Mouse (Mus musculus): Measurements from ENCODE around the gene Pcnx2. TPM values are rescaled to one million over a fixed set of nuclear protein-coding genes. Genes with fewer than 3 reads are reported as not detected.

The Pcnx2 gene
- polyA plus RNA-seq, 1 experiment from 2014 or later = 0.38 TPM

GRCm38 (mm10) chr8:125853300-125853699, 44.8 kb downstream of the Pcnx2 start:
- ATAC-seq = no peak
- WGBS (ENCODE audit: insufficient replicate concordance) = 15% methylated on average over 5 of the region's 5 CpGs
- peaks cover 5% of the 10 kb centered on the region; the same call in 1 of the 2 replicates for H3K4me1 ChIP-seq
- H3K36me3 ChIP-seq = no peaks in the 10 kb centered on the region
- no peak overlapping the region for H3K4me2 ChIP-seq
- H3K9ac ChIP-seq = no peak overlapping the region
- no peak overlapping the region for H3K4me3 ChIP-seq
- H3K9me3 ChIP-seq (replicated peaks) = no peaks in the 10 kb centered on the region
- H3K27me3 ChIP-seq (replicated peaks) = peaks cover 10% of the 10 kb centered on the region; the same call in 1 of the 2 replicates
- H3K27ac ChIP-seq = no peak overlapping the region

- Histone ChIP-seq H3K4me3 (no peak overlapping the region), H3K27me3 (replicated peaks) (peaks cover 10% of the 10 kb centered on the region; the same call in 1 of the 2 replicates), H3K4me2 (no peak overlapping the region), H3K9ac (no peak overlapping the region), H3K36me3 (no peaks in the 10 kb centered on the region), H3K27ac (no peak overlapping the region), H3K4me1 (peaks cover 5% of the 10 kb centered on the region; the same call in 1 of the 2 replicates), H3K9me3 (replicated peaks) (no peaks in the 10 kb centered on the region)
- WGBS (ENCODE audit: insufficient replicate concordance) = 50% methylated on average over 4 of the region's 4 CpGs
- no peak for ATAC-seq
These were observed 48.9 kb downstream of the Pcnx2 start for GRCm38 (mm10) chr8:125849181-125849580.

GRCm38 (mm10) chr8:125847842-125848241, 50.3 kb downstream of the Pcnx2 start:
- H3K9ac ChIP-seq = no peak overlapping the region
- H3K27ac ChIP-seq = no peak overlapping the region
- H3K9me3 ChIP-seq (replicated peaks) = no peaks in the 10 kb centered on the region
- no peak for ATAC-seq
- H3K4me2 ChIP-seq = no peak overlapping the region
- H3K4me3 ChIP-seq = no peak overlapping the region
- WGBS (ENCODE audit: insufficient replicate concordance) = 64% methylated on average over 12 of the region's 12 CpGs
- peaks cover 4% of the 10 kb centered on the region; the same call in 1 of the 2 replicates for H3K27me3 ChIP-seq (replicated peaks)
- H3K36me3 ChIP-seq = no peaks in the 10 kb centered on the region
- no peaks in the 10 kb centered on the region for H3K4me1 ChIP-seq

- Histone ChIP-seq H3K36me3 (no peaks in the 10 kb centered on the region), H3K4me1 (peaks cover 9% of the 10 kb centered on the region; the same call in 1 of the 2 replicates), H3K9me3 (replicated peaks) (no peaks in the 10 kb centered on the region), H3K27me3 (replicated peaks) (no peaks in the 10 kb centered on the region), H3K4me2 (no peak overlapping the region), H3K9ac (no peak overlapping the region), H3K4me3 (no peak overlapping the region), H3K27ac (no peak overlapping the region)
- 84% methylated on average over 16 of the region's 16 CpGs for WGBS (ENCODE audit: insufficient replicate concordance)
- ATAC-seq = no peak
These were observed 52.8 kb downstream of the Pcnx2 start for GRCm38 (mm10) chr8:125845281-125845680.

GRCm38 (mm10) chr8:125843122-125843836, 54.8 kb downstream of the Pcnx2 start:
- no peak overlapping the region for H3K4me2 ChIP-seq
- ATAC-seq = no peak
- 73% methylated on average over 14 of the region's 15 CpGs for WGBS (ENCODE audit: insufficient replicate concordance)

GRCm38 (mm10) chr8:125842158-125842557, 56.0 kb downstream of the Pcnx2 start:
- H3K36me3 ChIP-seq = no peaks in the 10 kb centered on the region

More at GRCm38 (mm10) chr8:125843122-125843836, 54.8 kb downstream of the Pcnx2 start:
- H3K36me3 ChIP-seq = no peaks in the 10 kb centered on the region
- peaks cover 16% of the 10 kb centered on the region; the same call in 1 of the 2 replicates for H3K4me1 ChIP-seq
- H3K9ac ChIP-seq = no peak overlapping the region
- H3K4me3 ChIP-seq = no peak overlapping the region
- H3K27ac ChIP-seq = no peak overlapping the region
- no peaks in the 10 kb centered on the region for H3K9me3 ChIP-seq (replicated peaks)
- H3K27me3 ChIP-seq (replicated peaks) = no peaks in the 10 kb centered on the region

GRCm38 (mm10) chr8:125824688-125825087, 73.4 kb downstream of the Pcnx2 start:
- Histone ChIP-seq H3K27me3 (replicated peaks) (no peaks in the 10 kb centered on the region), H3K4me3 (no peak overlapping the region), H3K27ac (no peak overlapping the region), H3K4me1 (peaks cover 32% of the 10 kb centered on the region), H3K4me2 (no peak overlapping the region), H3K9me3 (replicated peaks) (no peaks in the 10 kb centered on the region), H3K9ac (no peak overlapping the region), H3K36me3 (no peaks in the 10 kb centered on the region)
- WGBS (ENCODE audit: insufficient replicate concordance) = 22% methylated on average over 2 of the region's 2 CpGs
- no peak for ATAC-seq

More at GRCm38 (mm10) chr8:125842158-125842557, 56.0 kb downstream of the Pcnx2 start:
- H3K27ac ChIP-seq = no peak overlapping the region
- WGBS (ENCODE audit: insufficient replicate concordance) = 48% methylated on average over 7 of the region's 7 CpGs
- ATAC-seq = peak; percentile 24
- H3K9me3 ChIP-seq (replicated peaks) = no peaks in the 10 kb centered on the region
- H3K27me3 ChIP-seq (replicated peaks) = no peaks in the 10 kb centered on the region
- H3K4me2 ChIP-seq = no peak overlapping the region
- H3K4me1 ChIP-seq = peaks cover 16% of the 10 kb centered on the region; the same call in 1 of the 2 replicates
- no peak overlapping the region for H3K9ac ChIP-seq
- H3K4me3 ChIP-seq = no peak overlapping the region

- H3K36me3 ChIP-seq = no peaks in the 10 kb centered on the region
- no peak overlapping the region for H3K9ac ChIP-seq
- peaks cover 38% of the 10 kb centered on the region for H3K4me1 ChIP-seq
- no peak overlapping the region for H3K4me2 ChIP-seq
- ATAC-seq = no peak
- H3K9me3 ChIP-seq (replicated peaks) = no peaks in the 10 kb centered on the region
- H3K27ac ChIP-seq = no peak overlapping the region
- no peak overlapping the region for H3K4me3 ChIP-seq
- WGBS (ENCODE audit: insufficient replicate concordance) = 19% methylated on average over 12 of the region's 12 CpGs
- no peaks in the 10 kb centered on the region for H3K27me3 ChIP-seq (replicated peaks)
These were observed 74.4 kb downstream of the Pcnx2 start for GRCm38 (mm10) chr8:125823719-125824118.

GRCm38 (mm10) chr8:125822065-125822464, 76.1 kb downstream of the Pcnx2 start:
- H3K4me1 ChIP-seq = peaks cover 38% of the 10 kb centered on the region
- no peak overlapping the region for H3K4me2 ChIP-seq
- H3K27me3 ChIP-seq (replicated peaks) = no peaks in the 10 kb centered on the region
- no peak overlapping the region for H3K4me3 ChIP-seq
- 84% methylated on average over 14 of the region's 14 CpGs for WGBS (ENCODE audit: insufficient replicate concordance)
- no peaks in the 10 kb centered on the region for H3K9me3 ChIP-seq (replicated peaks)
- H3K36me3 ChIP-seq = no peaks in the 10 kb centered on the region
- H3K9ac ChIP-seq = no peak overlapping the region
- H3K27ac ChIP-seq = no peak overlapping the region
- ATAC-seq = no peak

- WGBS (ENCODE audit: insufficient replicate concordance) = 33% methylated on average over 7 of the region's 7 CpGs
- no peak overlapping the region for H3K9ac ChIP-seq
- ATAC-seq = peak; percentile 44; the same call in 1 of the 2 replicates
These were observed 78.3 kb downstream of the Pcnx2 start for GRCm38 (mm10) chr8:125819797-125820196.

GRCm38 (mm10) chr8:125818796-125819195, 79.3 kb downstream of the Pcnx2 start:
- 60% methylated on average over 9 of the region's 9 CpGs for WGBS (ENCODE audit: insufficient replicate concordance)
- ATAC-seq = no peak
- H3K27ac ChIP-seq = no peak overlapping the region

More at GRCm38 (mm10) chr8:125819797-125820196, 78.3 kb downstream of the Pcnx2 start:
- H3K9me3 ChIP-seq (replicated peaks) = 0 out of 2 replicates have a peak, but pooled peaks cover 1% of the 10 kb centered on the region
- no peaks in the 10 kb centered on the region for H3K36me3 ChIP-seq
- no peak overlapping the region for H3K4me3 ChIP-seq
- no peaks in the 10 kb centered on the region for H3K27me3 ChIP-seq (replicated peaks)
- no peak overlapping the region for H3K27ac ChIP-seq
- peak overlapping the region; percentile 20; the same call in 1 of the 2 replicates for H3K4me2 ChIP-seq
- peaks cover 38% of the 10 kb centered on the region for H3K4me1 ChIP-seq

GRCm38 (mm10) chr8:125816742-125817141, 81.4 kb downstream of the Pcnx2 start:
- H3K36me3 ChIP-seq = no peaks in the 10 kb centered on the region
- 61% methylated on average over 5 of the region's 5 CpGs for WGBS (ENCODE audit: insufficient replicate concordance)
- H3K27me3 ChIP-seq (replicated peaks) = no peaks in the 10 kb centered on the region; the same call in 1 of the 2 replicates
- no peak overlapping the region for H3K27ac ChIP-seq
- no peak for ATAC-seq
- H3K9ac ChIP-seq = no peak overlapping the region
- H3K4me2 ChIP-seq = no peak overlapping the region
- H3K9me3 ChIP-seq (replicated peaks) = 0 out of 2 replicates have a peak, but pooled peaks cover 5% of the 10 kb centered on the region
- H3K4me3 ChIP-seq = no peak overlapping the region
- peaks cover 18% of the 10 kb centered on the region for H3K4me1 ChIP-seq

More at GRCm38 (mm10) chr8:125818796-125819195, 79.3 kb downstream of the Pcnx2 start:
- H3K4me1 ChIP-seq = peaks cover 33% of the 10 kb centered on the region
- H3K9ac ChIP-seq = no peak overlapping the region
- no peak overlapping the region for H3K4me2 ChIP-seq
- H3K27me3 ChIP-seq (replicated peaks) = no peaks in the 10 kb centered on the region
- H3K36me3 ChIP-seq = no peaks in the 10 kb centered on the region
- no peak overlapping the region for H3K4me3 ChIP-seq
- 0 out of 2 replicates have a peak, but pooled peaks cover 5% of the 10 kb centered on the region for H3K9me3 ChIP-seq (replicated peaks)

All from liver, embryonic 12.5 days (tissue).